Mouse (Mus musculus) activated CD4-positive, CD25-positive, alpha-beta regulatory T cell, adult 9 weeks (primary cell): ENCODE data around the gene Noxo1. TPM values are rescaled to one million over a fixed set of nuclear protein-coding genes. Genes with fewer than 3 reads are reported as not detected.

Source experiments
- polyA plus RNA-seq: library from polyadenylated mRNA; unstranded; fragments of 100-300 nt; shearing (Covaris generic); gene quantifications from one replicate; pipeline ENCODE4 v1.2.1, GENCODE M21; 2017

The Noxo1 gene
- 1.4 TPM for polyA plus RNA-seq

GRCm38 (mm10) chr17:24696011-24696697 is at the start of gene Noxo1, which contains the start of gene Gfer:
Gene Noxo1, plus strand, starts transcription at chr17:24696234.
Gene Gfer, minus strand, starts transcription at chr17:24696156.

GRCm38 (mm10) chr17:24650070-24650616 is 45.9 kb upstream of the Noxo1 start, which contains the start of gene Slc9a3r2:
Gene Slc9a3r2, minus strand, starts transcription at chr17:24650327.

GRCm38 (mm10) chr17:24658017-24658758 is 37.8 kb upstream of the Noxo1 start, which contains the start of gene Npw:
Gene Npw, minus strand, starts transcription at chr17:24658457.

GRCm38 (mm10) chr17:24669545-24670245 is 26.3 kb upstream of the Noxo1 start, which contains the start of gene Zfp598:
Gene Zfp598, plus strand, starts transcription at chr17:24669687.

GRCm38 (mm10) chr17:24689251-24690081 is 6.6 kb upstream of the Noxo1 start, which contains the start of gene Syngr3:
Gene Syngr3, minus strand, starts transcription at chr17:24689955.

GRCm38 (mm10) chr17:24706982-24707800 is 11.2 kb downstream of the Noxo1 start, which contains the start of gene Tbl3:
Gene Tbl3, minus strand, starts transcription at chr17:24707660.

GRCm38 (mm10) chr17:24717943-24718342 is 21.9 kb downstream of the Noxo1 start, which contains the start of the genes Rnf151 and Rps2:
Gene Rnf151, minus strand, starts transcription at chr17:24718063.
Gene Rps2, plus strand, starts transcription at chr17:24718116.

GRCm38 (mm10) chr17:24724184-24724583 is 28.1 kb downstream of the Noxo1 start, which contains the start of gene Ndufb10:
Gene Ndufb10, minus strand, starts transcription at chr17:24724478.

GRCm38 (mm10) chr17:24727618-24728017 is 31.6 kb downstream of the Noxo1 start, which contains the start of gene Rpl3l:
Gene Rpl3l, plus strand, starts transcription at chr17:24727820.

GRCm38 (mm10) chr17:24736330-24737051 is 40.5 kb downstream of the Noxo1 start, which contains the start of gene Msrb1:
Gene Msrb1, plus strand, starts transcription at chr17:24736642.

Other genes with a start within 250 kb of the Noxo1 start
- gene E4f1, start 225.9 kb upstream of the Noxo1 start, polyA plus RNA-seq: 70.7 TPM
- gene Pgp, start 225.8 kb upstream of the Noxo1 start, polyA plus RNA-seq: 3.8 TPM
- gene Bricd5, start 222.3 kb upstream of the Noxo1 start, polyA plus RNA-seq: not detected
- gene Mlst8, start 217.2 kb upstream of the Noxo1 start, polyA plus RNA-seq: 28.4 TPM
- 0.11 TPM for gene Caskin1, start 207.6 kb upstream of the Noxo1 start, polyA plus RNA-seq
- gene Traf7, start 168.3 kb upstream of the Noxo1 start, polyA plus RNA-seq: 97.6 TPM
- gene Rab26, start 162.0 kb upstream of the Noxo1 start, polyA plus RNA-seq: 6.5 TPM
- 17.8 TPM for gene Pkd1, start 146.4 kb upstream of the Noxo1 start, polyA plus RNA-seq
- gene Tsc2, start 63.6 kb upstream of the Noxo1 start, polyA plus RNA-seq: 48.8 TPM
- gene Nthl1, start 63.6 kb upstream of the Noxo1 start, polyA plus RNA-seq: 6.0 TPM
- gene Slc9a3r2, start 45.9 kb upstream of the Noxo1 start, polyA plus RNA-seq: not detected
- not detected for gene Npw, start 37.8 kb upstream of the Noxo1 start, polyA plus RNA-seq
- gene Zfp598, start 26.5 kb upstream of the Noxo1 start, polyA plus RNA-seq: 2.3 TPM
- gene Syngr3, start 6.3 kb upstream of the Noxo1 start, polyA plus RNA-seq: 0.88 TPM
- 7.8 TPM for gene Gfer, start 78 bp upstream of the Noxo1 start, polyA plus RNA-seq
- 60.9 TPM for gene Tbl3, start 11.4 kb downstream of the Noxo1 start, polyA plus RNA-seq
- not detected for gene Rnf151, start 21.8 kb downstream of the Noxo1 start, polyA plus RNA-seq
- 789 TPM for gene Rps2, start 21.9 kb downstream of the Noxo1 start, polyA plus RNA-seq
- gene Ndufb10, start 28.2 kb downstream of the Noxo1 start, polyA plus RNA-seq: 222 TPM
- gene Rpl3l, start 31.6 kb downstream of the Noxo1 start, polyA plus RNA-seq: not detected
- gene Msrb1, start 40.4 kb downstream of the Noxo1 start, polyA plus RNA-seq: 16.1 TPM
- not detected for gene Hs3st6, start 56.8 kb downstream of the Noxo1 start, polyA plus RNA-seq
- not detected for gene Meiob, start 108.1 kb downstream of the Noxo1 start, polyA plus RNA-seq
- gene Hagh, start 143.9 kb downstream of the Noxo1 start, polyA plus RNA-seq: 43.5 TPM
- gene Fahd1, start 154.1 kb downstream of the Noxo1 start, polyA plus RNA-seq: 2.6 TPM
- gene Igfals, start 169.8 kb downstream of the Noxo1 start, polyA plus RNA-seq: not detected
- 111 TPM for gene Nubp2, start 190.1 kb downstream of the Noxo1 start, polyA plus RNA-seq
- gene Spsb3, start 190.4 kb downstream of the Noxo1 start, polyA plus RNA-seq: 58.7 TPM
- 53.5 TPM for gene Eme2, start 198.9 kb downstream of the Noxo1 start, polyA plus RNA-seq
- 46.4 TPM for gene Mrps34, start 198.9 kb downstream of the Noxo1 start, polyA plus RNA-seq
- 67.3 TPM for gene Nme3, start 200.3 kb downstream of the Noxo1 start, polyA plus RNA-seq
- 60.4 TPM for gene Mapk8ip3, start 240.7 kb downstream of the Noxo1 start, polyA plus RNA-seq